Mouse (Mus musculus) mature B cell (primary cell): ENCODE data around the gene Kif11.

ENCODE experiments used
- in situ Hi-C: fragments of 300-500 bp; cut with MboI; formaldehyde crosslinking; loops from 2 replicates; pipeline ENCODE4 v1.14.3; 2019

The Kif11 gene

GRCm38 (mm10) chr19:37376841-37377240 is 638 bp downstream of the Kif11 start:
- in situ Hi-C loops = no loop called here

- in situ Hi-C loops = no loop called here
These were observed 1.3 kb downstream of the Kif11 start for GRCm38 (mm10) chr19:37377404-37377990.

GRCm38 (mm10) chr19:37378816-37379215 is 2.6 kb downstream of the Kif11 start:
- in situ Hi-C loops = no loop called here

- in situ Hi-C loops = no loop called here
These were observed 9.9 kb downstream of the Kif11 start for GRCm38 (mm10) chr19:37386126-37386525.

- in situ Hi-C loops = no loop called here
These were observed 15.7 kb downstream of the Kif11 start for GRCm38 (mm10) chr19:37391869-37392268.

GRCm38 (mm10) chr19:37396279-37396678 is 20.1 kb downstream of the Kif11 start:
- in situ Hi-C loops = no loop called here

GRCm38 (mm10) chr19:37400936-37401335 is 24.7 kb downstream of the Kif11 start:
- in situ Hi-C loops = no loop called here

GRCm38 (mm10) chr19:37418294-37418693 is 42.1 kb downstream of the Kif11 start:
- in situ Hi-C loops = no loop called here

- in situ Hi-C loops = no loop called here
These were observed 43.4 kb downstream of the Kif11 start for GRCm38 (mm10) chr19:37419613-37420012.

GRCm38 (mm10) chr19:37428589-37428988 is 52.4 kb downstream of the Kif11 start:
- in situ Hi-C loops = no loop called here

- in situ Hi-C loops = loop anchor here (5.0 kb wide), 1 partner anchor 76 kb away; no protein-coding TSS in a partner anchor
These were observed 55.0 kb downstream of the Kif11 start for GRCm38 (mm10) chr19:37431139-37431756.

- in situ Hi-C loops = loop anchor here (5.0 kb wide), 1 partner anchor 74 kb away; no protein-coding TSS in a partner anchor
These were observed 56.8 kb downstream of the Kif11 start for GRCm38 (mm10) chr19:37432868-37433570.

GRCm38 (mm10) chr19:37433895-37434262 is 57.7 kb downstream of the Kif11 start:
- in situ Hi-C loops = loop anchor here (5.0 kb wide), 1 partner anchor 73 kb away; no protein-coding TSS in a partner anchor

GRCm38 (mm10) chr19:37434263-37434951 is 58.2 kb downstream of the Kif11 start, which contains the start of gene Hhex:
Gene Hhex, plus strand, starts transcription at chr19:37434810.
- in situ Hi-C loops = loop anchor here (5.0 kb wide), 1 partner anchor 73 kb away; no protein-coding TSS in a partner anchor

- in situ Hi-C loops = no loop called here
These were observed 59.0 kb downstream of the Kif11 start for GRCm38 (mm10) chr19:37435041-37435852.

- in situ Hi-C loops = no loop called here
These were observed 59.6 kb downstream of the Kif11 start for GRCm38 (mm10) chr19:37435853-37436174.

- in situ Hi-C loops = no loop called here
These were observed 60.5 kb downstream of the Kif11 start for GRCm38 (mm10) chr19:37436514-37437288.

GRCm38 (mm10) chr19:37437289-37437606 is 61.0 kb downstream of the Kif11 start:
- in situ Hi-C loops = no loop called here

- in situ Hi-C loops = no loop called here
These were observed 64.0 kb downstream of the Kif11 start for GRCm38 (mm10) chr19:37440181-37440580.

GRCm38 (mm10) chr19:37440708-37441475 is 64.7 kb downstream of the Kif11 start:
- in situ Hi-C loops = no loop called here
